Mouse (Mus musculus): ENCODE measurements at regions not wholly inside any gene's neighbourhood (a gene's known extent, or its start where the extent isn't known, plus 50 kb on each side); places are given as distances from the start of the nearest gene placed in this dataset.
"Not testable (repeated sequence)": the region's sequence is repeated elsewhere in the genome, so short reads cannot be mapped to it uniquely, and the experiment has no call there.

- Histone ChIP-seq H3K9me3 (ENCODE audit: control insufficient read depth, low read length) (no peaks in the 10 kb centered on the region), H3K4me2 (ENCODE audit: low read length) (no peak overlapping the region), H3K4me3 (replicated peaks; ENCODE audit: low read length) (no peak overlapping the region), H3K9ac (replicated peaks; ENCODE audit: low read depth, low read length) (no peak overlapping the region), H3K27me3 (replicated peaks; ENCODE audit: control insufficient read depth, insufficient read depth, low read length) (no peaks in the 10 kb centered on the region), H3K36me3 (ENCODE audit: control insufficient read depth, insufficient read depth) (no peaks in the 10 kb centered on the region), H3K27ac (ENCODE audit: low read length) (no peak overlapping the region), H3K4me1 (replicated peaks; ENCODE audit: control insufficient read depth, insufficient read depth, low read length) (no peaks in the 10 kb centered on the region)
- 87% methylated on average over 3 of the region's 3 CpGs for WGBS
- ATAC-seq = no peak
These were observed 1067.2 kb upstream of the Aga start for GRCm38 (mm10) chr8:52444366-52444765.

GRCm38 (mm10) chr8:52451761-52452160 is 1059.8 kb upstream of the Aga start:
- H3K9ac ChIP-seq (replicated peaks; ENCODE audit: low read depth, low read length); H3K9me3 ChIP-seq (ENCODE audit: control insufficient read depth, low read length); H3K4me2 ChIP-seq (ENCODE audit: low read length); H3K4me1 ChIP-seq (replicated peaks; ENCODE audit: control insufficient read depth, insufficient read depth, low read length); ATAC-seq; H3K36me3 ChIP-seq (ENCODE audit: control insufficient read depth, insufficient read depth); H3K27me3 ChIP-seq (replicated peaks; ENCODE audit: control insufficient read depth, insufficient read depth, low read length); H3K27ac ChIP-seq (ENCODE audit: low read length); H3K4me3 ChIP-seq (replicated peaks; ENCODE audit: low read length): not testable (repeated sequence)
- 90% methylated on average over 1 of the region's 1 CpGs for WGBS

GRCm38 (mm10) chr8:52455617-52456016 is 1055.9 kb upstream of the Aga start:
- Histone ChIP-seq H3K4me1 (replicated peaks; ENCODE audit: control insufficient read depth, insufficient read depth, low read length) (no peaks in the 10 kb centered on the region), H3K4me2 (ENCODE audit: low read length) (no peak overlapping the region), H3K27me3 (replicated peaks; ENCODE audit: control insufficient read depth, insufficient read depth, low read length) (no peaks in the 10 kb centered on the region), H3K9ac (replicated peaks; ENCODE audit: low read depth, low read length) (no peak overlapping the region), H3K36me3 (ENCODE audit: control insufficient read depth, insufficient read depth) (no peaks in the 10 kb centered on the region), H3K27ac (ENCODE audit: low read length) (no peak overlapping the region), H3K9me3 (ENCODE audit: control insufficient read depth, low read length) (no peaks in the 10 kb centered on the region), H3K4me3 (replicated peaks; ENCODE audit: low read length) (no peak overlapping the region)
- ATAC-seq = no peak
- 27% methylated on average over 1 of the region's 1 CpGs for whole genome bisulfite sequencing

- Histone ChIP-seq H3K27me3 (replicated peaks; ENCODE audit: control insufficient read depth, insufficient read depth, low read length) (no peaks in the 10 kb centered on the region), H3K27ac (ENCODE audit: low read length) (no peak overlapping the region), H3K9ac (replicated peaks; ENCODE audit: low read depth, low read length) (no peak overlapping the region), H3K4me2 (ENCODE audit: low read length) (no peak overlapping the region), H3K9me3 (ENCODE audit: control insufficient read depth, low read length) (no peaks in the 10 kb centered on the region), H3K4me1 (replicated peaks; ENCODE audit: control insufficient read depth, insufficient read depth, low read length) (no peaks in the 10 kb centered on the region), H3K4me3 (replicated peaks; ENCODE audit: low read length) (no peak overlapping the region), H3K36me3 (ENCODE audit: control insufficient read depth, insufficient read depth) (no peaks in the 10 kb centered on the region)
- 75% methylated on average over 3 of the region's 3 CpGs for WGBS
- no peak for ATAC-seq
These were observed 1055.3 kb upstream of the Aga start for GRCm38 (mm10) chr8:52456271-52456670.

GRCm38 (mm10) chr8:52502396-52502795 is 1009.1 kb upstream of the Aga start:
- Histone ChIP-seq H3K4me3 (replicated peaks; ENCODE audit: low read length) (no peak overlapping the region), H3K36me3 (ENCODE audit: control insufficient read depth, insufficient read depth) (no peaks in the 10 kb centered on the region), H3K27me3 (replicated peaks; ENCODE audit: control insufficient read depth, insufficient read depth, low read length) (no peaks in the 10 kb centered on the region), H3K9me3 (ENCODE audit: control insufficient read depth, low read length) (no peaks in the 10 kb centered on the region), H3K4me2 (ENCODE audit: low read length) (no peak overlapping the region), H3K9ac (replicated peaks; ENCODE audit: low read depth, low read length) (no peak overlapping the region), H3K27ac (ENCODE audit: low read length) (no peak overlapping the region), H3K4me1 (replicated peaks; ENCODE audit: control insufficient read depth, insufficient read depth, low read length) (no peaks in the 10 kb centered on the region)
- 84% methylated on average over 2 of the region's 2 CpGs for WGBS
- ATAC-seq = no peak

- Histone ChIP-seq H3K4me3 (replicated peaks; ENCODE audit: low read length) (no peak overlapping the region), H3K36me3 (ENCODE audit: control insufficient read depth, insufficient read depth) (no peaks in the 10 kb centered on the region), H3K9me3 (ENCODE audit: control insufficient read depth, low read length) (no peaks in the 10 kb centered on the region), H3K4me1 (replicated peaks; ENCODE audit: control insufficient read depth, insufficient read depth, low read length) (no peaks in the 10 kb centered on the region), H3K27me3 (replicated peaks; ENCODE audit: control insufficient read depth, insufficient read depth, low read length) (no peaks in the 10 kb centered on the region), H3K9ac (replicated peaks; ENCODE audit: low read depth, low read length) (no peak overlapping the region), H3K27ac (ENCODE audit: low read length) (no peak overlapping the region), H3K4me2 (ENCODE audit: low read length) (no peak overlapping the region)
- ATAC-seq = no peak
These were observed 999.7 kb upstream of the Aga start for GRCm38 (mm10) chr8:52511790-52512189.

- 90% methylated on average over 3 of the region's 3 CpGs for WGBS
- no peaks in the 10 kb centered on the region for H3K27me3 ChIP-seq (replicated peaks; ENCODE audit: control insufficient read depth, insufficient read depth, low read length)
These were observed 968.2 kb upstream of the Aga start for GRCm38 (mm10) chr8:52543364-52543763.

GRCm38 (mm10) chr8:52571166-52571832 is 940.2 kb upstream of the Aga start:
- Histone ChIP-seq H3K36me3 (ENCODE audit: control insufficient read depth, insufficient read depth) (no peaks in the 10 kb centered on the region), H3K27me3 (replicated peaks; ENCODE audit: control insufficient read depth, insufficient read depth, low read length) (no peaks in the 10 kb centered on the region), H3K27ac (ENCODE audit: low read length) (peak overlapping the region; percentile 63), H3K4me3 (replicated peaks; ENCODE audit: low read length) (no peak overlapping the region), H3K4me2 (ENCODE audit: low read length) (no peak overlapping the region), H3K9ac (replicated peaks; ENCODE audit: low read depth, low read length) (no peak overlapping the region), H3K4me1 (replicated peaks; ENCODE audit: control insufficient read depth, insufficient read depth, low read length) (peaks cover 3% of the 10 kb centered on the region; the same call in 1 of the 2 replicates), H3K9me3 (ENCODE audit: control insufficient read depth, low read length) (no peaks in the 10 kb centered on the region)
- peak; percentile 89 for ATAC-seq
- 50% methylated on average over 6 of the region's 6 CpGs for WGBS

More at GRCm38 (mm10) chr8:52543364-52543763, 968.2 kb upstream of the Aga start:
- Histone ChIP-seq H3K4me2 (ENCODE audit: low read length) (no peak overlapping the region), H3K4me1 (replicated peaks; ENCODE audit: control insufficient read depth, insufficient read depth, low read length) (no peaks in the 10 kb centered on the region), H3K4me3 (replicated peaks; ENCODE audit: low read length) (no peak overlapping the region), H3K36me3 (ENCODE audit: control insufficient read depth, insufficient read depth) (no peaks in the 10 kb centered on the region), H3K9ac (replicated peaks; ENCODE audit: low read depth, low read length) (no peak overlapping the region), H3K9me3 (ENCODE audit: control insufficient read depth, low read length) (no peaks in the 10 kb centered on the region), H3K27ac (ENCODE audit: low read length) (no peak overlapping the region)
- no peak for ATAC-seq
